Mouse (Mus musculus) bone marrow, adult 2 months (tissue): ENCODE results near the gene Tpst2.

Experiments used
- CTCF ChIP-seq: fragments of 200-500 bp; IDR thresholded peaks from 2 replicates; pipeline ENCODE4 v1.5.1; 2011; ENCODE audit warnings: low read length, control low read depth; ENCODE audit not compliant: control insufficient read depth, insufficient read depth
- POLR2A ChIP-seq: fragments of 200-500 bp; IDR thresholded peaks from 2 replicates; pipeline ENCODE4 v1.6.1; 2011; ENCODE audit warnings: low read depth, mild to moderate bottlenecking, control low read depth, low read length, borderline replicate concordance; ENCODE audit not compliant: control insufficient read depth

- peak; percentile 84; the same call in 1 of the 2 replicates for TF ChIP-seq POLR2A
- TF ChIP-seq CTCF = no peak
These were observed 49.3 kb downstream of the Tpst2 start, which contains the start of gene Tfip11 for GRCm38 (mm10) chr5:112325546-112326445.
